Mouse (Mus musculus): Measurements from ENCODE around the gene Mtcl1. TPM values are rescaled to one million over a fixed set of nuclear protein-coding genes. Genes with fewer than 3 reads are reported as not detected.

Gene Mtcl1
- polyA plus RNA-seq, 1 experiment from 2014 or later = 10.4 TPM

- Histone ChIP-seq H3K27ac (no peak overlapping the region), H3K9ac (no peak overlapping the region), H3K27me3 (no peaks in the 10 kb centered on the region), H3K4me3 (no peak overlapping the region), H3K4me1 (no peaks in the 10 kb centered on the region), H3K4me2 (no peak overlapping the region), H3K36me3 (peaks cover 3% of the 10 kb centered on the region; the same call in 1 of the 2 replicates), H3K9me3 (no peaks in the 10 kb centered on the region)
- ATAC-seq (ENCODE audit: borderline replicate concordance, extremely low read depth, low FRiP score, low TSS enrichment) = no peak
- 64% methylated on average over 4 of the region's 4 CpGs for WGBS
Measured at GRCm38 (mm10) chr17:66334894-66335293, 114.7 kb downstream of the Mtcl1 start.

DNA sequence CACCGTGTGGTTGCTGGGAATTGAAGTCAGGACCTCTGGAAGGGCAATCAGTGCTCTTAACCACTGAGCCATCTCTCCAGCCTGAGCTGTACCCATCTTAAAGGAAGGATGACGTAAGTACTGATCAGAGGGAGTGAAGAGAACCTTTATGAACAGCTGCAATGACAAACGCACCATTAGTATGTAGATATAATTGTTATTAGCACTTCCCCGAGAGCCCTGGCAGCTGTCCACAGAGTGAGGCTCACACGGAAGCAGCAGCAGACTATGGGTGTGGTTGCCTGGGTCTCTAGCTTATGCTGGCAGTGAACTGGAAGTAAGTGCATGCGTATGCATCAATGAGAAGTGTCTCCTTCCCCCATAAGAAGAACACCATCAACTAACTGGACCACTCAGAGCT lies 118.3 kb downstream of the Mtcl1 start:
- 51% methylated on average over 6 of the region's 6 CpGs for WGBS
- no peak overlapping the region for H3K4me2 ChIP-seq
- H3K27me3 ChIP-seq = no peaks in the 10 kb centered on the region
- H3K4me1 ChIP-seq = no peaks in the 10 kb centered on the region
- H3K9me3 ChIP-seq = no peaks in the 10 kb centered on the region
- no peak overlapping the region for H3K9ac ChIP-seq
- no peak overlapping the region for H3K27ac ChIP-seq
- no peak for ATAC-seq (ENCODE audit: borderline replicate concordance, extremely low read depth, low FRiP score, low TSS enrichment)
- H3K36me3 ChIP-seq = no peaks in the 10 kb centered on the region
- no peak overlapping the region for H3K4me3 ChIP-seq

DNA sequence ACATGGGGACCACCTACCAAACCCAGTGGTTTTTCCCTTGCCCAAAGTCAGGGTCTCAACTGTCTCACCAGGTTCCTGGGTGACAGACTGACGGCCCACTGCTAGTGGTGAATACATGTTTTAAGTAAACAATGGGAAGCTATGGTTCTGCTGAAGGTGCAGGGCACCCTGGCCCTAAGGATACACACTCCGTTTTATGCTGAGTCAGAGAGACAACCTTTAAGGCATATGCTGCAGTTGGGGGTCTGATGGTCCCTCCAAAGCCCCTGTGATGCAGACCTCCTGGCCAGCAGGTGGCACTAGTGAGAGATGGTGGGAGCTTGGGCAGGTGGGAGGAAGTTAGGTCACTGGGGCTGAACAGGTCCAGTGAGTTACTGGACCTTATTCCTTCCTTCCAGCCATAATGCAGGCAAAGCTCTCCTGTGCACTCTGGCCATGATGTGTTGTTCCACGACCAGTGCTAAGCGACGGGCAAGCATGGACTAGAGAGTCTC lies 123.0 kb downstream of the Mtcl1 start:
- no peaks in the 10 kb centered on the region for H3K36me3 ChIP-seq
- no peak overlapping the region for H3K4me2 ChIP-seq
- 78% methylated on average over 5 of the region's 5 CpGs for WGBS
- no peak for ATAC-seq (ENCODE audit: borderline replicate concordance, extremely low read depth, low FRiP score, low TSS enrichment)
- H3K9me3 ChIP-seq = no peaks in the 10 kb centered on the region
- H3K9ac ChIP-seq = no peak overlapping the region
- H3K4me3 ChIP-seq = no peak overlapping the region
- no peaks in the 10 kb centered on the region for H3K27me3 ChIP-seq
- H3K4me1 ChIP-seq = no peaks in the 10 kb centered on the region
- no peak overlapping the region for H3K27ac ChIP-seq

DNA sequence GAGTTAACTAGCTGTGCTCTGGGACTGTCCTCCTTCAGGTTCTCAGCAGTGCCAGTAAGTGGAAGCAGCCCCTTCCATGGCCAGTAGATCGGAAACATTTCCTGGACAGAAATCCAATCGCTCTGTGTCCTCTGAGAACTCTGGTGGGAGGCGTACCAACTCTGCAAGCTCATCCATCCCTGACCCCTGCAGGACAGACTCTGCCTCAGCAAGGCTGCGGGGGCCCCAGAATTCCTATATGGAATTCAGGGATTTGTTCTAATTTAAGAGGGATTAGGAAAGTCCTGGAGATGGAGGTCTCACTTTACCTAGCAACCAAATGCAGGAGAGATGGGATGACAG lies 123.4 kb downstream of the Mtcl1 start:
- Histone ChIP-seq H3K9ac (no peak overlapping the region), H3K36me3 (no peaks in the 10 kb centered on the region), H3K27me3 (no peaks in the 10 kb centered on the region), H3K27ac (no peak overlapping the region), H3K9me3 (no peaks in the 10 kb centered on the region), H3K4me1 (no peaks in the 10 kb centered on the region), H3K4me3 (no peak overlapping the region), H3K4me2 (no peak overlapping the region)
- 80% methylated on average over 4 of the region's 4 CpGs for whole genome bisulfite sequencing
- ATAC-seq (ENCODE audit: borderline replicate concordance, extremely low read depth, low FRiP score, low TSS enrichment) = no peak

- no peaks in the 10 kb centered on the region for H3K36me3 ChIP-seq
- no peaks in the 10 kb centered on the region for H3K27me3 ChIP-seq
- no peak overlapping the region for H3K4me3 ChIP-seq
- 45% methylated on average over 14 of the region's 14 CpGs for WGBS
- H3K9me3 ChIP-seq = no peaks in the 10 kb centered on the region
- no peak overlapping the region for H3K27ac ChIP-seq
- H3K4me1 ChIP-seq = no peaks in the 10 kb centered on the region
- no peak overlapping the region for H3K9ac ChIP-seq
- ATAC-seq (ENCODE audit: borderline replicate concordance, extremely low read depth, low FRiP score, low TSS enrichment) = no peak
- H3K4me2 ChIP-seq = no peak overlapping the region
Measured at GRCm38 (mm10) chr17:66325440-66326203, 123.9 kb downstream of the Mtcl1 start.

GRCm38 (mm10) chr17:66324836-66325235 lies 124.7 kb downstream of the Mtcl1 start:
- no peak for ATAC-seq (ENCODE audit: borderline replicate concordance, extremely low read depth, low FRiP score, low TSS enrichment)
- Histone ChIP-seq H3K27me3 (no peaks in the 10 kb centered on the region), H3K27ac (no peak overlapping the region), H3K36me3 (no peaks in the 10 kb centered on the region), H3K4me3 (no peak overlapping the region), H3K4me1 (no peaks in the 10 kb centered on the region), H3K9me3 (no peaks in the 10 kb centered on the region), H3K4me2 (no peak overlapping the region), H3K9ac (no peak overlapping the region)
- 80% methylated on average over 3 of the region's 3 CpGs for WGBS

- H3K4me2 ChIP-seq = no peak overlapping the region
- no peaks in the 10 kb centered on the region for H3K4me1 ChIP-seq
- 59% methylated on average over 15 of the region's 15 CpGs for WGBS
- H3K36me3 ChIP-seq = no peaks in the 10 kb centered on the region
- no peak overlapping the region for H3K4me3 ChIP-seq
- no peaks in the 10 kb centered on the region for H3K27me3 ChIP-seq
- H3K9me3 ChIP-seq = no peaks in the 10 kb centered on the region
- ATAC-seq (ENCODE audit: borderline replicate concordance, extremely low read depth, low FRiP score, low TSS enrichment) = no peak
- H3K27ac ChIP-seq = no peak overlapping the region
- H3K9ac ChIP-seq = no peak overlapping the region
Measured at GRCm38 (mm10) chr17:66322646-66323255, 126.8 kb downstream of the Mtcl1 start.

DNA sequence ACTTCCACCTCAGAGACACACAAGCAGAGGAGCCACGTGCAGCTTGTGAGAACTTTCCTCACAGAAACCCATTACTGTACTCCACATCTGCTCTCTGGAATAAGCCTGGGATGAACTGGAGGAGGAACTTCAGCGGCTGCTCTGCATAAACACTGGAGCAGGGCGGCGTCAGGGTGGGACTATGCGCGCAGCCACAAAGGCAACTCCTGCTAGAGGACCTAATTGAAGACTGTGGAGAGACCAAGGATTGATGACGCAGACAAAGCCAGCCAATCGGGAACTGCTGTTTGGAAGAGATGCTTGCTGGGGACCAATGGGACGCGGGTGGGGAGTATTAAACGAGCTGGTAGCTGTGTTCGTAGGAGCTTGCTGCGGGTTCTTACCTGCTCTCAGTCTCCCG lies 127.6 kb downstream of the Mtcl1 start:
- ATAC-seq (ENCODE audit: borderline replicate concordance, extremely low read depth, low FRiP score, low TSS enrichment) = no peak
- Histone ChIP-seq H3K36me3 (no peaks in the 10 kb centered on the region), H3K4me2 (no peak overlapping the region), H3K27ac (no peak overlapping the region), H3K27me3 (no peaks in the 10 kb centered on the region), H3K4me1 (no peaks in the 10 kb centered on the region), H3K9ac (no peak overlapping the region), H3K9me3 (no peaks in the 10 kb centered on the region), H3K4me3 (no peak overlapping the region)
- WGBS = 67% methylated on average over 14 of the region's 14 CpGs

GRCm38 (mm10) chr17:66320716-66321372 lies 128.7 kb downstream of the Mtcl1 start:
- no peaks in the 10 kb centered on the region for H3K9me3 ChIP-seq
- no peak overlapping the region for H3K9ac ChIP-seq
- H3K27me3 ChIP-seq = no peaks in the 10 kb centered on the region
- H3K27ac ChIP-seq = no peak overlapping the region
- peaks cover 2% of the 10 kb centered on the region for H3K4me1 ChIP-seq
- no peak overlapping the region for H3K4me3 ChIP-seq
- WGBS = 63% methylated on average over 20 of the region's 20 CpGs
- no peaks in the 10 kb centered on the region for H3K36me3 ChIP-seq
- H3K4me2 ChIP-seq = no peak overlapping the region
- no peak for ATAC-seq (ENCODE audit: borderline replicate concordance, extremely low read depth, low FRiP score, low TSS enrichment)

DNA sequence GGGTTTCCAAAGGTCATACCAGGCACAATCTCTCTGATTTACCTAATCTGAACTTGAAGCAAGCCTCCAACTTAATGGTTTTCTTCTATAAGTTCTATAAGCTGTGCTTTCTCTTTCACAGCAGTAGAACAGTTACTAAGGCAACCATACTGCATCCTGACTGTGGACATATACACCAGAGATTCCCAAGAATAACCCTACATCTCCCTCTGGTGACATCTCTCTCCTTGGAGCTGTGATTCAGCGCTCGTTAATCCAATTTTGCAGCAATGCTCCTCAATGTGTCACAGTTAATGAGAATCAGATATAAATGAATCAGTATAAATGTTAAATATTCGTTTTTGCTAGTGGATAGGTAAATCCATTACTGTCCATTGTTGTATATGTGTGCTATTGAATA lies 131.5 kb downstream of the Mtcl1 start:
- H3K36me3 ChIP-seq = no peaks in the 10 kb centered on the region
- no peak overlapping the region for H3K4me2 ChIP-seq
- H3K27ac ChIP-seq = no peak overlapping the region
- no peak overlapping the region for H3K4me3 ChIP-seq
- H3K4me1 ChIP-seq = peaks cover 10% of the 10 kb centered on the region
- 88% methylated on average over 3 of the region's 3 CpGs for WGBS
- no peaks in the 10 kb centered on the region for H3K27me3 ChIP-seq
- H3K9ac ChIP-seq = no peak overlapping the region
- H3K9me3 ChIP-seq = no peaks in the 10 kb centered on the region
- ATAC-seq (ENCODE audit: borderline replicate concordance, extremely low read depth, low FRiP score, low TSS enrichment) = no peak

GRCm38 (mm10) chr17:66317576-66317975 lies 132.0 kb downstream of the Mtcl1 start:
- no peak for ATAC-seq (ENCODE audit: borderline replicate concordance, extremely low read depth, low FRiP score, low TSS enrichment)
- peaks cover 10% of the 10 kb centered on the region for H3K4me1 ChIP-seq
- H3K36me3 ChIP-seq = no peaks in the 10 kb centered on the region
- no peak overlapping the region for H3K4me2 ChIP-seq
- H3K4me3 ChIP-seq = no peak overlapping the region
- 90% methylated on average over 4 of the region's 4 CpGs for WGBS
- no peaks in the 10 kb centered on the region for H3K9me3 ChIP-seq
- no peak overlapping the region for H3K9ac ChIP-seq
- H3K27me3 ChIP-seq = no peaks in the 10 kb centered on the region
- no peak overlapping the region for H3K27ac ChIP-seq

DNA sequence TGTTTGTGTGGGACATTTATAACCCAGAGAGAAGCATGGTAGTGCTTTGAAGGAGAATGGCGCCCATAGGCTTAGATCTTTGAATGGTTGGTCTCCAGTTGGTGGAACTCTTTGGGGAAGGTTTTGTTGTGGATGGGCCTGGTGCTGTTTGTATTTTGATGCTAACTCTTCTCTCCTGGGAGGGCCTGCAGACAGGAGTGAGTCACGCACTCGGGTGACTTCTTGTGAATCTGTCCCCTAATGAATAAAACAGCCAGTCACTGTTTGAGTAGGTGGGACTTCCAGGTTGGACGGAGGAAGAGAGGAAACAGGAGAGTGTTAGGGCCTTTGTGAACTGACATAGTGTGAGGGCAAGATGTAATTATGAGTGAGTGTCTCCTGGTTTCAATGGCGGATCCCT lies 132.4 kb downstream of the Mtcl1 start:
- Histone ChIP-seq H3K4me2 (no peak overlapping the region), H3K27me3 (no peaks in the 10 kb centered on the region), H3K4me3 (no peak overlapping the region), H3K36me3 (no peaks in the 10 kb centered on the region), H3K9me3 (no peaks in the 10 kb centered on the region), H3K4me1 (peaks cover 10% of the 10 kb centered on the region), H3K27ac (no peak overlapping the region), H3K9ac (no peak overlapping the region)
- 86% methylated on average over 5 of the region's 5 CpGs for WGBS
- no peak for ATAC-seq (ENCODE audit: borderline replicate concordance, extremely low read depth, low FRiP score, low TSS enrichment)
